In genomic region chr2:170042471-170043213, GRCm38 (mm10) we compare ENCODE assay signal across 24 mouse cellular contexts.
DNase-seq lines count a peak whose midpoint lies in the region; ATAC-seq and TF ChIP-seq lines count a peak whose summit lies in the region.
"Had no signal": no experiment of that assay in that cellular context is flagged by ENCODE, and none has a peak within 500 bp of the region (broad histone marks: within the 10 kb centered on the region; RNA-seq: fewer than 3 reads in every experiment).

No protein-coding gene starts in this region.

- ATAC-seq in lung, postnatal 0 days = peak; percentile 25; the same call in 1 of the 2 replicates
- ATAC-seq in midbrain, postnatal 0 days (ENCODE audit: low FRiP score) = no peak
- ATAC-seq: CD4-positive, CD25-positive, alpha-beta regulatory T cell, adult 4 months; forebrain, embryonic 15.5 days; midbrain, embryonic 16.5 days had no signal

- H3K27ac ChIP-seq in lung, postnatal 0 days (ENCODE audit: low read length) = no peak overlapping the region
- H3K27ac ChIP-seq in limb, embryonic 10.5 days = 0 out of 2 replicates have a peak overlapping the region, but pooled peaks have one; percentile 32
- H3K27ac ChIP-seq in midbrain, postnatal 0 days (ENCODE audit: low read depth, low read length) = no peak overlapping the region
- H3K27ac ChIP-seq: forebrain, embryonic 15.5 days; hindbrain, embryonic 14.5 days; limb, embryonic 13.5 days; liver, embryonic 14.5 days had no signal

- TF ChIP-seq CTCF in lung, postnatal 0 days (IDR thresholded peaks at IDR 0.05) = no peak
- no peak for TF ChIP-seq CTCF in E14TG2a.4 (conservative IDR thresholded peaks at IDR 0.05; ENCODE audit: low read length)
- no peak for TF ChIP-seq CTCF in midbrain, postnatal 0 days (IDR thresholded peaks at IDR 0.05)

- H3K4me2 ChIP-seq in lung, postnatal 0 days (replicated peaks; ENCODE audit: low read depth, low read length) = no peak overlapping the region
- no peak overlapping the region for H3K4me2 ChIP-seq in midbrain, postnatal 0 days (ENCODE audit: low read depth, low read length, poor library complexity, severe bottlenecking)
- H3K4me2 ChIP-seq: forebrain, embryonic 15.5 days; heart, embryonic 12.5 days; hindbrain, embryonic 14.5 days; limb, embryonic 13.5 days had no signal

- WGBS in lung, postnatal 0 days = 76% methylated on average over 12 of the region's 12 CpGs
- 82% methylated on average over 12 of the region's 12 CpGs for WGBS in limb, embryonic 10.5 days
- WGBS in midbrain, postnatal 0 days = 80% methylated on average over 12 of the region's 12 CpGs

- no peak overlapping the region for H3K9ac ChIP-seq in lung, postnatal 0 days (replicated peaks; ENCODE audit: low read depth)
- H3K9ac ChIP-seq in midbrain, postnatal 0 days (replicated peaks; ENCODE audit: low read length, poor library complexity, severe bottlenecking) = no peak overlapping the region
- H3K9ac ChIP-seq: forebrain, embryonic 15.5 days; heart, embryonic 12.5 days; hindbrain, embryonic 14.5 days; limb, embryonic 13.5 days; liver, embryonic 14.5 days had no signal

- no peak for DNase-seq in lung, postnatal 0 days (ENCODE audit: low spot score)
- DNase-seq in lung, postnatal 4 days = no peak
- peak; percentile 15 for DNase-seq in NIH3T3 (ENCODE audit: low read depth)
- DNase-seq in limb, embryonic 10.5 days (ENCODE audit: low spot score) = no peak
- DNase-seq in midbrain, postnatal 0 days (ENCODE audit: low spot score) = no peak
- DNase-seq in frontal cortex, postnatal 14 days (ENCODE audit: low spot score in 2 of 2) = no peak
- DNase-seq: cerebellum, adult 8-10 months; heart, adult 11 months; heart, postnatal 14 days; kidney, adult 9 months; kidney, postnatal 36 days; lung, postnatal 14 days; right cerebral cortex, postnatal 25 days; thymus, postnatal 14 days had no signal

- no peak overlapping the region for H3K4me3 ChIP-seq in lung, postnatal 0 days (ENCODE audit: low read depth, low read length)
- peak overlapping the region; percentile 62 for H3K4me3 ChIP-seq in E14TG2a.4 (replicated peaks; ENCODE audit: low read length)
- no peak overlapping the region for H3K4me3 ChIP-seq in limb, embryonic 10.5 days
- H3K4me3 ChIP-seq in midbrain, postnatal 0 days (ENCODE audit: low read depth, low read length) = no peak overlapping the region
- H3K4me3 ChIP-seq: erythroblast, embryonic 14.5 days; forebrain, embryonic 15.5 days; heart, embryonic 12.5 days; limb, embryonic 13.5 days; megakaryocyte, embryonic 14.5 days had no signal

- no peaks in the 10 kb centered on the region for H3K36me3 ChIP-seq in lung, postnatal 0 days (ENCODE audit: insufficient read depth, low read length)
- no peaks in the 10 kb centered on the region for H3K36me3 ChIP-seq in E14TG2a.4 (ENCODE audit: insufficient read depth, low read length)
- no peaks in the 10 kb centered on the region for H3K36me3 ChIP-seq in limb, embryonic 10.5 days
- no peaks in the 10 kb centered on the region for H3K36me3 ChIP-seq in midbrain, postnatal 0 days (ENCODE audit: insufficient read depth, low read length)
- H3K36me3 ChIP-seq: forebrain, embryonic 15.5 days; heart, embryonic 12.5 days; limb, embryonic 13.5 days had no signal

- H3K4me1 ChIP-seq in lung, postnatal 0 days (ENCODE audit: insufficient read depth, low read depth, low read length) = no peaks in the 10 kb centered on the region
- H3K4me1 ChIP-seq in E14TG2a.4 (replicated peaks; ENCODE audit: low read depth, low read length) = peaks cover 82% of the 10 kb centered on the region
- peaks cover 25% of the 10 kb centered on the region for H3K4me1 ChIP-seq in limb, embryonic 10.5 days
- no peaks in the 10 kb centered on the region for H3K4me1 ChIP-seq in midbrain, postnatal 0 days (ENCODE audit: insufficient read depth, low read length)
- H3K4me1 ChIP-seq: heart, embryonic 12.5 days; megakaryocyte, embryonic 14.5 days had no signal

- no peaks in the 10 kb centered on the region for H3K27me3 ChIP-seq in lung, postnatal 0 days (replicated peaks; ENCODE audit: insufficient read depth, low read length)
- H3K27me3 ChIP-seq in E14TG2a.4 (ENCODE audit: insufficient read depth, low read length) = peaks cover 3% of the 10 kb centered on the region; the same call in 1 of the 2 replicates
- peaks cover 3% of the 10 kb centered on the region; the same call in 1 of the 2 replicates for H3K27me3 ChIP-seq in limb, embryonic 10.5 days (ENCODE audit: low read depth, poor library complexity, severe bottlenecking)
- H3K27me3 ChIP-seq in midbrain, postnatal 0 days (ENCODE audit: insufficient read depth, low read length) = no peaks in the 10 kb centered on the region; the same call in 1 of the 2 replicates
- H3K27me3 ChIP-seq: heart, embryonic 12.5 days; megakaryocyte, embryonic 14.5 days had no signal

- TF ChIP-seq EP300 in lung, postnatal 0 days (IDR thresholded peaks at IDR 0.05) = no peak

- H3K9me3 ChIP-seq in lung, postnatal 0 days (ENCODE audit: low read length) = no peaks in the 10 kb centered on the region
- no peaks in the 10 kb centered on the region for H3K9me3 ChIP-seq in E14TG2a.4 (ENCODE audit: low read length)
- H3K9me3 ChIP-seq in limb, embryonic 10.5 days (replicated peaks) = no peaks in the 10 kb centered on the region
- no peaks in the 10 kb centered on the region for H3K9me3 ChIP-seq in midbrain, postnatal 0 days (ENCODE audit: low read length)
- H3K9me3 ChIP-seq: forebrain, embryonic 15.5 days had no signal
